Mouse (Mus musculus) megakaryocyte, adult 5-6 weeks (primary cell): ENCODE data around the gene Tomm20. TPM values are rescaled to one million over a fixed set of nuclear protein-coding genes. Genes with fewer than 3 reads are reported as not detected.
A peak's percentile ranks its signal among the peaks of the same experiment; 100 is the strongest.

ENCODE experiments used
- ATAC-seq: 2 replicates; pipeline ENCODE4 v1.8.0; 2016; ENCODE audit warnings: mild to moderate bottlenecking, inconsistent platforms; ENCODE audit not compliant: poor library complexity, severe bottlenecking
- total RNA-seq, 2 experiments: library from RNA; stranded (forward) in 1 of 2; stranded (reverse) in 1 of 2; fragments of 153-499, 151-499 nt in 1 of 2; fragments of 221-1000, 200-1000 nt in 1 of 2; gene quantifications; 2 replicates each; pipeline versions ENCODE4 v1.2.3 to v1.2.4; 2015 to 2017

Tomm20 gene
- total RNA-seq, 2 experiments from 2014 or later, result 70.1 to 71.9 TPM

DNA sequence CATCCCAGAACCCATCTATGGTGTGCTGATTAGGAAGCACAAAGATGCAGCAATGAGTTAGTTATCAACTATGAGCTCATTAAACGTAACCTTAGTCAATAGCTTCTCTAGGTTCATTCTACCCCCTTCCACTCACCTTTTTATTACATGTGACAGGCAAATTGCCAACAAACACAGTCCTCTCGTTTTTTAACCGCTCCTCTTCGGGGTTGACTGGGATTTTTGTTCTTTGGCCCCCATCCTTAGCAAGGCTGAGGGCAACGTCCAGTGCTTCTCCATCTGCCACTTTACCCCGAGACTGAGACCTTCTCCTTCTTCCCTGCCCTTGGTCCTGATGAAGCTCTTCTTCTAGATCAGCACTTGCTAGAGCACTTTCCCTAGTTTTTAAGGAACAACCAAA, 19.6 kb upstream of the Tomm20 start:
- no peak for ATAC-seq

- ATAC-seq, result no peak
These were observed 17.2 kb upstream of the Tomm20 start for GRCm38 (mm10) chr8:126962871-126963270.

DNA sequence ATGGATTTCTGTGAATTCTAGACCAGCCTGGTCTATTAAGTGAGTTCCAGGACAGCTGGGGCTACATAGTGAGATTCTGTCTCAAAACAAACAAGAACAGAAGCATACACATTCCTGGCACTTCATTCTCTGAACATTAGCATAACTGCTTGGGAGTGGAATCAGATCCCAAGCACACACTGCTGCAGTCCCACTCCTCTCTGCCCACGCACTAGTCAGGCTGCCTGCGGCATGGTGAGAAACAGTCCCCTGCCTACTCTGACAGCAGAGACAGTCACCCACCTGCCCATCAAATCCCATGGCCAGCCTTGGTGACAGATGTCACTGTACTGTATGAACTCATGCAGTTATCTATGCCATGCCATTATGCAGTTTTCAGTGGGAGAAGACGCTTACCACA, 15.9 kb upstream of the Tomm20 start:
- ATAC-seq, result no peak

- no peak for ATAC-seq
These were observed 6.4 kb upstream of the Tomm20 start for GRCm38 (mm10) chr8:126951900-126952636.

DNA sequence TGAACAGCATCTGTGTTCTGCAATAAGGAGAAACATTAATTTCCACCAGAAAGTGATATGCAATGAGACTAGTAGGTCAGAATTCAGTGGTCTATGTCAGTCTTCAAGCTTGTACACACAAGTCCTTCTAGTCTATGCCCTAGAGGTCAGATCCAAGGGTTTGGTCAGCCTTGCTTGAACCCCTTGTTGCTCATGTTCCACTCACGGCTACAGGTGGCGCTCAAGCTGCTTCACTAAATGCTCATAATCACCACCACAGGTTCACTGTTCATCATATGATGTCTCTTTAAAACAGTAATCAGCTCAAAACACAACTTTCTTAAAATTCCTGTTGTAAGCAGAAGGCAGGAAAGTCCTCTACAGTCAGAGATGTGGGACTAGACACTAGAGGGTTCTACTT, 3.9 kb upstream of the Tomm20 start:
- ATAC-seq, result no peak

DNA sequence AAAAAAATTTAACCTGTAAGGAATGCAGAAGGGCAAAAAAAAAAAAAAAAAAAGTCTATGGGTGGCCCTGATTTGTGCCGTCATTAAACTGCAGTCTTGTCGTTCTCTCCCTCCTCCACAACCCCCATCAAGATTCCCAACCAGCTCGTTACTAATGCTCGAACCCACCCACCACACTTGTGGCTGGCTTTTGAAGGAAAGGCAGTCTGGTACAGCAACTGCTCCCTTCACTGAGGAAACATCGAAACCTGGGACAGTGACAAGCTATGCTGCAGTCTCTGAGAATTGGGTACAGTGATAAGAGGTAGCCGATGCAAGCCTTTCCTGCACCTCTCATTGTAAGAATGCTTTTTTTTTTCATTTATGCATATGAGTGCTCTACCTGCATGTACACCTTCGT, 800 bp upstream of the Tomm20 start:
- ATAC-seq, result no peak

GRCm38 (mm10) chr8:126944781-126945691, 608 bp downstream of the Tomm20 start:
- peak; percentile 28 for ATAC-seq

- ATAC-seq, result no peak
These were observed 2.1 kb downstream of the Tomm20 start for GRCm38 (mm10) chr8:126943565-126943964.

DNA sequence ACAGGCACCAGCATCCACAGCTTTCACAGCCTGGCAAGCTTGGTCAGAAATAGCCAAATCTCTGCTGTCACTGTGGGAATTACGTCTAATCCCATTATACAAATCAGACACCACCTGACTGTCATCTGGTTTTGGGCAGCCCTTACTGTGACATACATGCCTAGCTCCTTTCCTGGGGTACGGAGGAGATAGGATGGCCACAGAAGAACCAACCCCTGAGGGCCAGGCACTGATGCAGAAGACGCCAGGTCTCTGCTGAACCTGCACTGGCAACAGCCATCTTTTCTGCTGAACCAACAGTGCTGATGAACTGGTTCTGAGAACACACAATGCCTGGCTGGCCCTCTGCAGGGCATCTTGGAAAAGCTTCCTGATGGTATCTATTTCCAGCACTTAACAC, 8.3 kb downstream of the Tomm20 start:
- ATAC-seq, result no peak

DNA sequence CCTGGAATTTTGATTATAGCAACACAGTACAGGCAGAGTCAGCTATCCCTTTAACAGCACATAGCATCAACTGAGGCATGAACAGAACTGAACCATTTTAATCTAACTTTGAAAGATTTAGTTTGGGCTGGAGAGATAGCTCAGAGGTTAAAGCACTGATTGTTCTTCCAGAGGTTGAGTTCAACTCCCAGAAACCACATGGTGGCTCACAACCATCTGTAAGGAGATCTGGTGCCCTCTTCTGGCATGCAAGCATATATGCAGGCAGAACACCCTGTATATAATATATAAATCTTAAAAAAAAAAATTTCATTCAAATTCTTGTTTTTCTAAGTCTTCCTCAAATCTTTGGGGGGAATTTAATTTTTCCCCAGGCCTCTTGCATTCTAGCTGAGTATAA, 9.7 kb downstream of the Tomm20 start:
- 0 out of 2 replicates have a peak, but pooled peaks have one; percentile 37 for ATAC-seq

DNA sequence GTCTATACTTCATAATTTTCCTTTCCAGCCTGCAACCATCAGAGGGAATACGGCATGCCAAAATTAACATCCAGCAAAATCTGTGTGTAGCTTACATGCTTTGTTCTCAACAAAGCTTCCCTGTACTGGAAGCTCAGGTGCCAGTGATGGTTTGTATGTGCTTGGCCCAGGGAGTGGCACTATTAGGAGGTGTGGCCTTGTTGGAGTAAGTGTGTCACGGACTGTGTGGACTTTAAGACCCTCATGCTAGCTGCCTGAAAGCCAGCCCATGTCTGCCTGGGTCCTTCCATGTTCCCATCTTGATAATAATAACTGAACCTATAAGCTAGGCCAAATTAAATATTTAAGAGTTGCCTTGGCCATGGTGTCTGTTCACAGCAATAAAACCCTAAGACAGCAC, 10.3 kb downstream of the Tomm20 start:
- ATAC-seq, result no peak

DNA sequence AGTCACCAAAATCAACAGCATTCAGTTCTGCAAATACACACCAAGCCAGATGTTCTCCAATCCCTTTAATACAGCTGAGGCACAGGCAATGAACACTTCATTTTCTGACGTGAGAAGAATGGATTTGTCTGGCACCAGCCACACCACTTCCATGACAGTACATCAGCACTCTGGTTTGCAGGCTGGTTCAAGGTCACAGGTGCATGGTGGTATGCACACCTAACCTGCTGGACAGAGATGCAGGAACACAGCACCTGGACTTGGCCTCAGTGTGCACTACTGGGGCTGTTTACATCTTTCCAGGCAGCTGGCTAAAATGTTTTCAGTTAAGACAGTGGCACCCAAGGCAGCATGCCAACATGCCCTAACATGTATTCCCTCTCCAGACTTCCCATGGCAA, 13.0 kb downstream of the Tomm20 start:
- no peak for ATAC-seq

DNA sequence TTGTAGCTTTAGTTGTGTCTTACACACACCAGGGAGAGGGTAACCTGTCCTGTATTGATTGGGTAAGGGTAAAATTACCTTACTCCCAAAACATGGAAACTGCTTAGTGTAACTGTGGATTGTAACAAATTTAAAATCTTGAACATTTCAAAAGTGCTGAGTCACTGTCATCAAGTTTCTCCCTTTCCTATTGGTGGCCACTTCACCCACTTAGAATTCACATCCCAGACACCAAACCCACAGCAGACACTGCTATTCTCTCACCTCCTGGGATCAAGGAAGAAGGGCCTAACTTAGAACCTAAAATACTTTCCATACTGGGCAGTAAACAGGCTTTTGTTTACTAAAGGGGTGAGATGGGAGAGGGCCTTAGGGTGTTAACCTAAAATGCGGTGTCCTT, 13.4 kb downstream of the Tomm20 start:
- no peak for ATAC-seq

- ATAC-seq, result no peak
These were observed 13.9 kb downstream of the Tomm20 start for GRCm38 (mm10) chr8:126931720-126932119.

DNA sequence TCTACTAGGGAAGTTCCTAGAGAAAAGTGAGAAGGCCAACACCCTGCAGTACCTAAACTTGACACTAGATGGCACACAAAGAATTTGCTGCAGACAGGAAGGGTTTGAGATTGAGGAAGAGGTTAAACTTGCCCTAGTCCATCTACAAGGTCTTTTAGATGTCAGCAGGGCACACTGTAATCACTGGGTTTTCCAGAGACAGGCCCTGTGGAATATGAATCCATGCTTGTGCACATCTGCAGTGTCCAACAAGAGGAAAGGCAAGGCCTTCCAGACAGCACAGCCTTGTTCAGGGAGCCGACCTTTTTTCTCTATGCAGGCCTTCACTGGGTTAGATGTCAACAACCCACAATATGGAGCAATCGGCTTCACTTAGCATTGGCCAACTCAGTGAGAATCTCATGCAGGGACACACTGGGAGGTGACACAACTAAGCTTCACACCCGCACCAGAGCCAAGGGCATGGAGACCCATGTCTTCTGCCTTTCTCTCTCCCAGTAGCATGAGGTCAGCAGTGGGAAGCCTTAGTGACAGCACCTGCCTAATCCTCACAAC, 16.0 kb downstream of the Tomm20 start:
- ATAC-seq, result peak; percentile 88

DNA sequence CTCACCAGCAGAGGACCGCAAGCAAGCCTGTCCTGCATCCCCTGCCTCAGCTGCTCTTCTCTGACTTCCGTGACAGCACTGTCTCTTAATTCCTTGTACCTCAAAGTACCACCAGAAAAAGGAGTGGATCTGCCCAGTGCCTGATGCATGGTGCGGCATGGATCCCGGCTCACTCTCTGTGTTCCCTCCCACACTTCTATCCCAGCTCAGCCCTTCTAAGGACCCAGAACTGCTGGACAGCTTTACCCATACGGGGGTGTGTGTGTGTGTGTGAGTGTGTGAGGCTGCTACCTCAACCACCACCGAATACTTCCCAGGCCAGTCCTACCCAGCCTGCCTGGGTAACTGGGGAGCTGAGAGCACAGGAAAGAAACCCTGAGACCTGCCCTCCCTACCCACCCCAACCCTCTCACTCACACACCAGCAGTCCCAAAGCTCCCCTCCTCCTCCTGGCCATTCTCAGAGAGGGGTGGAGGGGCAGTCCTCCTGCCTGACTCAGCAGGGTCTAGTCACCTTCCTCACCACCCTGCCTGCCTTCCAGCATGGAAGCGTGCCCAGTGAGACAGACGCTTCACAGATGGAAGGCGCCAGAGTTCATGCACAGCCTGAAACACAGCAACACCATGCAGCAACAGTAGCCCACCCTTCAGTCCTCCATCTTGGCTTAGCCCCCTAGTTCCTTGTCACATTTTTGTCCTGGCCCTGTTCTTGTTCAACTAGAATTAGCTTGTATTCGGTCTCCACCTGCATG, 16.7 kb downstream of the Tomm20 start:
- no peak for ATAC-seq

DNA sequence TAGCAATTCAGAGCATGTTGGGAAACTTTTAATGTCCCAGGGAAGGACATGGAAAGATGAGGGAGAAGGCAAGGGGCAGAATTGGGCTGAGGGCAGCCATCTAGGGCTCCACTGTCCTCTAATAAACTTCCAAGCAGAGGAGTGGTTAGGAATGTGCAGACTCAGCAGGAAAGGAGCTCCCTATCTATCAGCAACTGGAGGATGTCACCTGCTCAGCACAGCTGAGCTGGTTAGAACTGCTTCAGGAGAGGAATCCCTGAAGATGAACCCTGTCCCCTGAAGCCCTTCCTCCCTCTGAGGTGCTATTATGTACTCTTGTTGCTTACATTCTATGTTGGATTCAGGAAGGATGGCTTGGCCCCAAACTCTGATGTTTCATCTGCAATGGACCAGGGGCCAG, 17.6 kb downstream of the Tomm20 start:
- no peak for ATAC-seq

GRCm38 (mm10) chr8:126927058-126927457, 18.6 kb downstream of the Tomm20 start:
- ATAC-seq, result no peak

DNA sequence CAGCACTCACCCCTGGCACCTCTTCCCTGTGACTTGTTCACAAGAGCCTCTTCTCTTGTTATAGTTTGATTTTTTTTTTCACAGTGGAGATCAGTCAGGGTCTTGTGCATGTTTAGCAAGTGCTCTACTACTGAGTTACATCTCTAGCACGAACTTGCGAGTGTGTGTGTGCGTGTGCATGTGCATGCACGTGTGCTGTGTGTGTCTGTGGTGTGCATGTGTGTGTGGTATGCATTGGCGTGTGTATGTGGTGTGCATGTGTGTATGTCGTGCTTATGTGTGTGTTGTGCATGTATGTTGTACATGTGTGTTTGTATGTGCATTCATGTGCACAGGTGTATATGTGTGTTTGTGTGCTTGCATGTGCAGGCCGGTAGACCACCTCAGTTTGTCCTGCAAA, 22.7 kb downstream of the Tomm20 start:
- ATAC-seq, result no peak

DNA sequence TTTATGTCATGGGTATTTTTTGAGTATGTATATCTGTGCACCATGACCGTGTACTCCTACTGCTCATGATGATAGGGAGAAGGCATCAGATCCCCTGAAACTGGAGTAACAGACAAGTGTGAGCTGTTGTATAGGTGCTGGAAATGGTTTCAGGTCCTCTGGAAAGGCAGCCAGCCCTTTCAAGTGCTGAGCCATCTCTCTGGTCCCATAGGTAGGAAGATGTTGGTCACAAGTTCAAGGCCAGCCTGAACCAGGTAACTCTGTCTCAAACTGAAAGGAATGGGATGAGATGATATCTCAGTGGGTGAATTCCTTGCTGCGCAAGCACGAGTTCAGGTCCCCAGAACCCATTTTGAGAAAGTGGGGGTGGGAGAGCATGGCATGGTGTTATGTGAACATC, 24.2 kb downstream of the Tomm20 start:
- ATAC-seq, result no peak

DNA sequence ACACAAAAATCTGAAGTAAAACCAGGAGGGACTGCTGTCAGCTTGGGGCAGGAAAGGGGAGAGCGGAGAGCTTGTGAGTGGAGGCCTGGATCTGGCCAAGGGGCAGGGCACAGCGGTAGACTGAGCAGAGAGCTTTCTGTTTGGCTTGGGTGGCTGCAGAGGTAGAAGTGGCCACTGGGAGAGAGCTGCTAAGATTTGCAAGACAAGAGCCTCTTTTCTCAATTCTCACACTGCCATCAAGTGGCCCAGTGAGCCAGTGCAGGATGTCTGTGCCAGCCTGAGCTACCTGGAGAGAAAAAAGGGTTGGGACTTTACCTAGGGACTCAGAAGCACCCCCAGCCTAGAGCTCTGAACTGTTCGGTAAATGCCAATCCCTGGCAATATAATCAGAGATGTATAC, 24.8 kb downstream of the Tomm20 start:
- ATAC-seq, result peak; percentile 99
